Mouse (Mus musculus) T-helper 1 cell (primary cell): Measurements from ENCODE around the gene Clasp1.

Experiments used
- in situ Hi-C: fragments of 300-600 bp; cut with MboI, MseI; formaldehyde crosslinking; loops from one replicate; pipeline ENCODE4 v1.15.1; 2025; ENCODE audit warnings: high pct_unique_total_duplicates

Clasp1 gene

DNA sequence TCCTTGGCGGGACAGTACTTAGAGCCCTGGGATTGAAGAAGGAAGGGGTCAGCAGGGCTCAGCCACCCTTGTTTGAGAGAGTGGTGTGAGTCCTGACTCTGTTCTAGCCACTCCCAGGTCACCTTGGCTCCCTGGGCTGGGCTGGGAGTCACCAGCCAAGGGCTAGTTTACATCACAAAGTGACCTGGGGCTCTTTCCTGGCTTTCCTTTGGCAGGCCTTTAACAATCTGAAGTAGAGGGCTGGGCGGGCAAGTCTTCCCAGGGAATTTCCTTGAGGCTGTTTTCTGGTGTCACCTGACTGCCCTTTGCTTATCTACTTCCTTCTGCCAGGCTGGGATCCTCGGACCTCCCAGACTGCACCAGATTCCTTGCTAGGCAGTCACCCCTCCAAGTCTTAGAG, 259.2 kb downstream of the Clasp1 start:
- in situ Hi-C loops, result no loop called here

DNA sequence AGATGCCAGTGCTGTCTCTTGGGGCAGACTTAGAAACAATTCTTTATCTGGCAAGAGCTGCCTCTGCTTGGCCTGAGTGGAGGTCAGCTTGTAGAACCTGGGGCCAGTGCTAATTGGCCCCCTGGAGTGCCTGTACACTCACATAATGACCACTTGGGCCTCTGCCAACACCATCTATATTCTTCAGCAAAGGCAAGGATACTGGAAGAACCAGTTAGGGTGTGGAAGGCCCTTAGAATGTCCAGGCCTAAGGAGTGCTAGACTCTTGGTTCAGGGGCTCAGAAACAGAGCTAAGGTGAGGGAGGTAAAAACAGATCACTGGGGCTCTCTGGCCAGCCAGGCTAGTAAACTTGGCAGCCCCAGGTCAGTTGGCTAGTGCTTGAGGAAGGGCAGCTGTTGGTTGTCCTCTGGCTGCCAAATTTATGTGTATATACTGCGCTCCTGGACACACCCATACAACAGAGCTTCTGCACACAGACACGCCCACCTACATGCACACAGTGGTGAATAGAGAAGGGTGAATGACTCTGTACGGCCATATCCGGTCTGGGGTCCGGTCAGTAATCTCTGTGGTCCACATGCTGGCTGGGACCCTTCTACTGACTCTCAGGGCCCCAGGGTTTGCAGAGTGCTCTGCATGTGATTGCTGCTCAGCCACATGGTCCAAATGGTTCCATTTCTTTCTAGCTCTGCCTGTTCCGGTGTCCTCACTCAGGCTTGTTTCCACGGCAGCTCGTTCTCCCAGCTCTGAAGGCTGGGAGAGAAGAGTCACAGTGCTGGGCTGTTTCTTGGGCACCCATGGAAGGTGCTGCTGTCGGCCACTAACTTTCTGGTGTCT, 261.3 kb downstream of the Clasp1 start:
- in situ Hi-C loops, result no loop called here

DNA sequence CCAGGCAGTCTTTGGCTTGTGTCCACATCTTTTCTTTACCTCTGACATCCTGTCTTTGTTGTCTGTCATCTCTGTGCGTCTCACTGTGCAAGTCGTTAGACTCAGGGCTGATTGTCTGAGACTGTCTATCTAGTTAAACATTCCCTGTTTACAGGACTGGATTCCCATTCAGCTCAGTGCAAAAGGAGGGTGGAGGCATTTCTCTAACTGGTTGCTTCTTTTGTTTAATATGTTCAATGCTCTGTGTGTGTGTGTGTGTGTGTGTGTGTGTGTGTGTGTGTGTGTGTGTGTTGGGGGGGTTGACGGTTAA, 261.9 kb downstream of the Clasp1 start:
- in situ Hi-C loops, result no loop called here

DNA sequence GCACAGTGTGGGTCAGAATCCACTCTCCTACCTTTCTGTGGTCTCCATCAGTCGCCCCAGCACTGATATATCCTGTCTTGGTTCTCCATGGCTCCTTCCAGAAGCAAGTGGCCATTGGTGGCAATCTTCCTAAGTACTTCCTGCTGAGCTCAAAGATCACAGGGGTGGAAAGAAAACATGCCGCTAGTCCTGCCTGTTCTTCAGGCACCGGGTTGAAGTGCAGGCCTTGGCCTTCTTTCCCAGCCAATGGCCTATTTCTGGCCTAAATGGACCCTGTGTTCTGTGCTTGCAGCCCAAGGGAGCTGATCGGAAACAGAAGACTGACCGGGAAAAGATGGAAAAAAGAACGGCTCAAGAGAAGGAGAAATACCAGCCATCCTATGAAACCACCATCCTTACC, 269.9 kb downstream of the Clasp1 start:
- in situ Hi-C loops, result no loop called here

DNA sequence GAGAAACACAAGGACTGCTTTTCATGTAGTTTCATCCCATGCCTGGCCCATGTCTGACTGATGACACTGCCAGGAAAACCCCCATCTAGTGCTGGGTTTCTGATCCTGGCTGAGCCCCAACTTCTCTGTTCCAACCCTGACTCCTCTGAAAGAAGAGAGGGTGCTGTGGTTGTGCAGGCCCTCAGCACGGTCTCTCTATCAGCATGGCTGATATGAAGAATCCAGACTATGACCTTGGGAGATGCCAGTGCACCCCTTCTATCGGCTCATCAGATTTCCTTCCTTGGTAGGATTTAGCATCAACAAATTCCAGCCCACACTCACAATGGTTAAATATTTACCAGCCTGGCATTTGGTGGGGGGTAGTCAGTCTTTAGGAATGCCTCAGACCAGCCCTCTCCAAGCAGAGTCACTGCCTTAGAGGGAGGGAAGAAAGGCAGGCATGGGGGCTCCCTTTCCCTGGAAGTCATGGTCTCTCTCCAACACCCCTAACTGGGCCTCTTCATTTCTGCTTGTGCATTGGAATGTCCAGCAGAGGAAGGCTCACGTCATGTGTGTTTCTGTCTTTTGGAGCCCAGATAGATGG, 272.1 kb downstream of the Clasp1 start:
- in situ Hi-C loops, result no loop called here
